Mouse (Mus musculus): ENCODE data around the gene Vwa2. TPM values are rescaled to one million over a fixed set of nuclear protein-coding genes. Genes with fewer than 3 reads are reported as not detected.

Vwa2 gene
- polyA plus RNA-seq, 2 experiments, result 4.3 to 5.9 TPM

DNA sequence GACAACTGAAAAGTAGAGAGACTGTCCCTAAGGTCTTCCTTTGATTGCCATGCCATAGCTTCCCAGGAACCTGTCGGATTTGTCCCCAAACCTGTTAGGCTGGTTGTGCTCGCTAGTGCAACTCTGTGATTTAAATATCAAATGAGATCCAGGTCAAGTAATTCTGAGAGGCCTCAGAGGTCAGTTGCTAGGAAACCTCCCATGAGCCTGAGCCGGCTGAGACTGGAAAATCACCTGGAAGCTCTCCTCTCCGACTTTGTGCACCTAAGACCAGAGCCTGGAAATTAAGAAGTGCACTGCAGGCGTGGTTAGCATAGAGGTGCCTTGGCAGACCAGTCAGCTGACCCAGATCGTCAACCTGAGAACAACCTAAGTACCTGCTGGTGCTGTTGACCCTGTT, 41.0 kb downstream of the Vwa2 start:
- H3K27ac ChIP-seq (replicated peaks; ENCODE audit: low read depth, low read length), result no peak overlapping the region
- H3K27me3 ChIP-seq (ENCODE audit: control insufficient read depth, insufficient read depth, low read length), result no peaks in the 10 kb centered on the region
- H3K4me2 ChIP-seq (replicated peaks; ENCODE audit: low read depth, low read length, severe bottlenecking), result no peak overlapping the region
- no peak for DNase-seq (ENCODE audit: low spot score)
- H3K36me3 ChIP-seq (ENCODE audit: control insufficient read depth, insufficient read depth, low read length), result no peaks in the 10 kb centered on the region
- no peak overlapping the region for H3K4me3 ChIP-seq (replicated peaks; ENCODE audit: low read length)
- no peak overlapping the region for H3K9ac ChIP-seq (ENCODE audit: low read depth, low read length, severe bottlenecking)
- no peak for ATAC-seq (ENCODE audit: low FRiP score, low read depth)
- H3K9me3 ChIP-seq (ENCODE audit: control insufficient read depth, low read length), result no peaks in the 10 kb centered on the region
- WGBS, result 58% methylated on average over 6 of the region's 6 CpGs
- H3K4me1 ChIP-seq (ENCODE audit: control insufficient read depth, insufficient read depth, low read length), result 0 out of 2 replicates have a peak, but pooled peaks cover 2% of the 10 kb centered on the region
- no peak for TF ChIP-seq POLR2A (IDR thresholded peaks at IDR 0.05; ENCODE audit: borderline replicate concordance, extremely low read depth, insufficient read depth, insufficient read length)

DNA sequence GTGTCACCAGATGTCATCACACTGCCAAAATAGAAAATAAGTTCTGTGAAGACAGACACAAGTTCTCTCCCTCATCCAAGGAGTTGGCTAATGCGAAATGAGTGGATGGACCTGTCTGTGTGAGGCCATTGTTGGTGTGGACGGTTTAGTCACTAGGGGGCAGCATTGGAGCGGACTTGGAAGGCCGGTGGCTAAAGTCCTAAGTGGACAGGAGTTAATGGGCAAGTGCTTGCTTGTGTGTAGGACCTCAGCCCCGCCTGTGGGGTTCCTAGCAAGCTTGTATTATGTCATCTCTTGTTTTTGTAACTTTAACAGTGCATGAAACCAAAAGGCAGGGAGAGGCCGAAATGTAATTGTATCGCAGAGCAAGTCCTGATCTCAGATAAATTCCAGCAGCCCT, 45.6 kb downstream of the Vwa2 start:
- 24% methylated on average over 7 of the region's 7 CpGs for WGBS
- Histone ChIP-seq H3K9me3 (ENCODE audit: control insufficient read depth, low read length) (no peaks in the 10 kb centered on the region), H3K9ac (ENCODE audit: low read depth, low read length, severe bottlenecking) (no peak overlapping the region), H3K4me2 (replicated peaks; ENCODE audit: low read depth, low read length, severe bottlenecking) (no peak overlapping the region), H3K27me3 (ENCODE audit: control insufficient read depth, insufficient read depth, low read length) (no peaks in the 10 kb centered on the region), H3K36me3 (ENCODE audit: control insufficient read depth, insufficient read depth, low read length) (no peaks in the 10 kb centered on the region), H3K4me1 (ENCODE audit: control insufficient read depth, insufficient read depth, low read length) (no peaks in the 10 kb centered on the region), H3K27ac (replicated peaks; ENCODE audit: low read depth, low read length) (no peak overlapping the region), H3K4me3 (replicated peaks; ENCODE audit: low read length) (no peak overlapping the region)
- TF ChIP-seq POLR2A (IDR thresholded peaks at IDR 0.05; ENCODE audit: borderline replicate concordance, extremely low read depth, insufficient read depth, insufficient read length), result no peak
- peak; percentile 87 for DNase-seq (ENCODE audit: low spot score)
- peak; percentile 89 for ATAC-seq (ENCODE audit: low FRiP score, low read depth)

- ATAC-seq (ENCODE audit: low FRiP score, low read depth), result no peak
- Histone ChIP-seq H3K27ac (replicated peaks; ENCODE audit: low read depth, low read length) (no peak overlapping the region), H3K9ac (ENCODE audit: low read depth, low read length, severe bottlenecking) (no peak overlapping the region), H3K4me2 (replicated peaks; ENCODE audit: low read depth, low read length, severe bottlenecking) (no peak overlapping the region), H3K4me3 (replicated peaks; ENCODE audit: low read length) (no peak overlapping the region), H3K4me1 (ENCODE audit: control insufficient read depth, insufficient read depth, low read length) (no peaks in the 10 kb centered on the region), H3K9me3 (ENCODE audit: control insufficient read depth, low read length) (no peaks in the 10 kb centered on the region), H3K27me3 (ENCODE audit: control insufficient read depth, insufficient read depth, low read length) (no peaks in the 10 kb centered on the region), H3K36me3 (ENCODE audit: control insufficient read depth, insufficient read depth, low read length) (no peaks in the 10 kb centered on the region)
- WGBS, result 89% methylated on average over 13 of the region's 13 CpGs
- no peak for TF ChIP-seq POLR2A (IDR thresholded peaks at IDR 0.05; ENCODE audit: borderline replicate concordance, extremely low read depth, insufficient read depth, insufficient read length)
- DNase-seq (ENCODE audit: low spot score), result no peak
Observed at GRCm38 (mm10) chr19:56920232-56920631, 46.2 kb downstream of the Vwa2 start.

GRCm38 (mm10) chr19:56921744-56922143, 47.7 kb downstream of the Vwa2 start:
- Histone ChIP-seq H3K36me3 (ENCODE audit: control insufficient read depth, insufficient read depth, low read length) (no peaks in the 10 kb centered on the region), H3K4me3 (replicated peaks; ENCODE audit: low read length) (no peak overlapping the region), H3K4me1 (ENCODE audit: control insufficient read depth, insufficient read depth, low read length) (no peaks in the 10 kb centered on the region), H3K27ac (replicated peaks; ENCODE audit: low read depth, low read length) (no peak overlapping the region), H3K9ac (ENCODE audit: low read depth, low read length, severe bottlenecking) (no peak overlapping the region), H3K9me3 (ENCODE audit: control insufficient read depth, low read length) (no peaks in the 10 kb centered on the region), H3K27me3 (ENCODE audit: control insufficient read depth, insufficient read depth, low read length) (no peaks in the 10 kb centered on the region), H3K4me2 (replicated peaks; ENCODE audit: low read depth, low read length, severe bottlenecking) (no peak overlapping the region)
- no peak for DNase-seq (ENCODE audit: low spot score)
- TF ChIP-seq POLR2A (IDR thresholded peaks at IDR 0.05; ENCODE audit: borderline replicate concordance, extremely low read depth, insufficient read depth, insufficient read length), result no peak
- WGBS, result 64% methylated on average over 5 of the region's 5 CpGs
- ATAC-seq (ENCODE audit: low FRiP score, low read depth), result no peak

DNA sequence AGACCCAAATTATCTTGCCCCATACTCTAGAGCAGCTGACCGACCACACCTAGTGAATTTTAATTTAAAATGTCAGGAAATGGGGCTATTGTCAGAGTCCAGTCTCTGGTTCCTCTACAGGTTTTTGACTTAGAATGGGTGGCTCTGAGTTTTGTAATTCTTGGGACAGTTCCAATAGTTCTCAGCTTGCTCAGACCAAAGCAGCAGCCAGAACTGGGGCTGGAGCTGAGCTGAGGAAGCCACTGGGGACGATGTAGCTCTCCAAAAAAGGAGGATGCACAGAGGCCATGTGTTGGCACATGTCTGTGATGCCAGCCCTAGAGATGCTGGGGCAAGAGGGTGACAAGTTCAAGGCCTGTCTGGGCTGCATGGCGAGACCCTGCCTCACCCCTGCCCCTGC, 55.3 kb downstream of the Vwa2 start:
- no peaks in the 10 kb centered on the region for H3K36me3 ChIP-seq (ENCODE audit: control insufficient read depth, insufficient read depth, low read length)
- no peak overlapping the region for H3K9ac ChIP-seq (ENCODE audit: low read depth, low read length, severe bottlenecking)
- no peaks in the 10 kb centered on the region for H3K27me3 ChIP-seq (ENCODE audit: control insufficient read depth, insufficient read depth, low read length)
- ATAC-seq (ENCODE audit: low FRiP score, low read depth) (no peak), DNase-seq (ENCODE audit: low spot score) (peak; percentile 35)
- TF ChIP-seq POLR2A (IDR thresholded peaks at IDR 0.05; ENCODE audit: borderline replicate concordance, extremely low read depth, insufficient read depth, insufficient read length), result no peak
- WGBS, result 68% methylated on average over 3 of the region's 3 CpGs
- H3K27ac ChIP-seq (replicated peaks; ENCODE audit: low read depth, low read length), result no peak overlapping the region
- H3K9me3 ChIP-seq (ENCODE audit: control insufficient read depth, low read length), result no peaks in the 10 kb centered on the region
- H3K4me3 ChIP-seq (replicated peaks; ENCODE audit: low read length), result no peak overlapping the region
- H3K4me1 ChIP-seq (ENCODE audit: control insufficient read depth, insufficient read depth, low read length), result peaks cover 7% of the 10 kb centered on the region; the same call in 1 of the 2 replicates
- H3K4me2 ChIP-seq (replicated peaks; ENCODE audit: low read depth, low read length, severe bottlenecking), result no peak overlapping the region

GRCm38 (mm10) chr19:56930029-56930428, 56.0 kb downstream of the Vwa2 start:
- no peak for TF ChIP-seq POLR2A (IDR thresholded peaks at IDR 0.05; ENCODE audit: borderline replicate concordance, extremely low read depth, insufficient read depth, insufficient read length)
- Histone ChIP-seq H3K27me3 (ENCODE audit: control insufficient read depth, insufficient read depth, low read length) (no peaks in the 10 kb centered on the region), H3K9me3 (ENCODE audit: control insufficient read depth, low read length) (no peaks in the 10 kb centered on the region), H3K36me3 (ENCODE audit: control insufficient read depth, insufficient read depth, low read length) (no peaks in the 10 kb centered on the region), H3K27ac (replicated peaks; ENCODE audit: low read depth, low read length) (no peak overlapping the region), H3K4me1 (ENCODE audit: control insufficient read depth, insufficient read depth, low read length) (peaks cover 7% of the 10 kb centered on the region; the same call in 1 of the 2 replicates), H3K4me3 (replicated peaks; ENCODE audit: low read length) (no peak overlapping the region), H3K9ac (ENCODE audit: low read depth, low read length, severe bottlenecking) (no peak overlapping the region), H3K4me2 (replicated peaks; ENCODE audit: low read depth, low read length, severe bottlenecking) (no peak overlapping the region)
- 86% methylated on average over 9 of the region's 9 CpGs for WGBS
- DNase-seq (ENCODE audit: low spot score) (no peak), ATAC-seq (ENCODE audit: low FRiP score, low read depth) (no peak)
